Mouse (Mus musculus): Measurements from ENCODE around the gene Hopx.

Hopx gene

DNA sequence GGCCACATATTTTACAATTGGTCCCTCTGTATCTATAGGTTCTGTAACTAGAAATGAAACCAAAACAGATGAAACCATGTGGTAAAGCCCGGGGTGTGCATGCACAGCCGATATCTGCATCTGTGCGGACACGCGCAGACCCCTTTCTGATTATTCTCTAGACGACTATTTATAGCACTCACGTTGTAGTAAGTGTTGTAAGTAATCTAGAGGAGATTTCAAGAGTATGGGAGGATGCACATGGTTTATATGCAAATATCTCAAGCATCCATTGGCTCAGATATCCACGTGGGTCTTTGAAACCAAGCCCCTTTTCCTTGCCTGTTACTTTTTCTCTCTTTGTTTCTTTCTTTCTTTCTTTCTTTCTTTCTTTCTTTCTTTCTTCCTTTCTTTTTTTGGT is 41.1 kb downstream of the Hopx start:
- in situ Hi-C loops (cut with MboI, MseI), result no loop called here

DNA sequence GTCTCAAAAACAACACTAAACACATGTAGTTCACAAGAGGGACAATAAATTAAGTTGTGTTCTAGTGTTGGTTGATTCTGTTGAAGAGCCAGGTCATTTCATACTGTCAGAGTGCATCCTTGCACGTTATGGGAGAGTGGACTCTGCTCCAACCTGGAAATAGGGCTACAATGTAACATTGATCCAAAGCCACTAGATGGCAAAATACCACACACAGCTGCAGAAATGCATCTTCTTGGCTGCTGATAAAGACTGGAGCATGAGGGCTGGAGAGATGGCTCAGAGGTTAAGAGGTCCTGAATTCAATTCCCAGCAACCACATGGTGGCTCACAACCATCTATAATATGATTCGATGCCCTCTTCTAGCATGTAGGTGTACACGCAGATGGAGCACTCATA is 43.3 kb downstream of the Hopx start:
- in situ Hi-C loops (cut with MboI, MseI), result no loop called here

DNA sequence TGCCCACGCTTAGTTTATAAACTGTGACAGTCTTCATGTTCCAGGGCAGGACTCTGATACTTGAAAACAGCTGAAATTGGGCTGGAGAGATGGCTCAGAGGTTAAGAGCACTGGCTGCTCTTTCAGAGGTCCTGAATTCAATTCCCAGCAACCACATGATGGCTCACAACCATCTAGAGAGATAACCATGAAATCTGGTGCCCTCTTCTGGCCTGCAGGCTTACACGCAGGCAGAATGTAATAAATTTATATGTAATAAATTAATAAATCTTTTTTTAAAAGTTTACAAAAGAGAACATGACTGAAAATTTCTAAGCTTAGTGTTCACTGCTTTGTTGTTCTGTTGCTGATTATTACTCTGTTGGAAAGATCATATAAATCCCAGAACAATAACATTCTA is 43.9 kb downstream of the Hopx start:
- in situ Hi-C loops (cut with MboI, MseI), result no loop called here

DNA sequence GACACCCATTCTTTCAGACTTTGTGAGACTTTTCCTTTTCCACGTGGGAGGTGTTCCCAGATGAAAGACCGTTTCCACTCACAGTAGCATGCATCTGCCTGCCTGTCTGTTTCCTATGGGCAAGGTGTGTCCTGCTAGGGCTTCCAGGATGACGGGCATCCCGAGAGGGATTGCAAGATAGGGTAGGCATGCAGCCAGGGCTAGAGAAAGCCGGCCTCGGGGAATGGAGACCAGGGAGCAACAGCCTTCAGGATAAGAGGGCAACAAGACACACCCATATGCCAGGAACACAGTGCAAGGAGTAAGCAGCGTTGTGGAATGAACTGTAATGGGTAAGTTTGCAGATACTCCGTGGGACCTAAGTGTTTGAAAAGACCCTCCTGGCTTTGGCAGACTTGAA is 47.6 kb downstream of the Hopx start:
- in situ Hi-C loops (cut with MboI, MseI), result no loop called here

DNA sequence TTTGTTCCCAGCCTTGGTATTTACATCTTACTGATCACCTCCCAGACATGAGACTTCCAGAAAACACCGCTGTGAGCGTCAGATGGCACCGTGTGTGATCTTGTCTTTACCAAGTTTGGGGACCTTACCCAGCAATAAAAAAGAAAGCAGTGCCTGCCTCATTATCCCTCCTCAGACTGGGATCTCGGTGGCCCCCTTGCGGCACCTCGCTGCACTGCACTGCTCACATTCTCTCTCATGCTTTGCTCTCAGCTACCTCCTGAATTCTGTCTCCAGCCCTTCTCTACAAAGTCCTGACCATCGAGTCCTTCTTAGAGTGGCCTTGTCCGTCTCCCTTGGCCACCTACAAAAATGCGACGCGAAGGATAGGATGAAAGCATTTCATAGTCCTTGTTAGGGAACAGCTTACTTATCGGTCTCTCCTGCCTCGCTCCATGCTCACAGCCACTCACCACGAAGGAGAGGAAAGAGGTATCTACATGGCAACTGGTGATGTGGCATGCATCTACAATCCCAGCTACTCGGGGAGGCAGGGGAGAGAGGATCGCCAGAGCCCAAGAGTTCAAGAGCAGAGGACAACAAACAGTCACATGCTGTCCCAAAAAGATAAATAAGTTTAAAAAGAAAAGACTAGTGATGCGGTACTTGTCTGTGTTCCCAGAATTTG is 53.4 kb downstream of the Hopx start:
- in situ Hi-C loops (cut with MboI, MseI), result no loop called here

DNA sequence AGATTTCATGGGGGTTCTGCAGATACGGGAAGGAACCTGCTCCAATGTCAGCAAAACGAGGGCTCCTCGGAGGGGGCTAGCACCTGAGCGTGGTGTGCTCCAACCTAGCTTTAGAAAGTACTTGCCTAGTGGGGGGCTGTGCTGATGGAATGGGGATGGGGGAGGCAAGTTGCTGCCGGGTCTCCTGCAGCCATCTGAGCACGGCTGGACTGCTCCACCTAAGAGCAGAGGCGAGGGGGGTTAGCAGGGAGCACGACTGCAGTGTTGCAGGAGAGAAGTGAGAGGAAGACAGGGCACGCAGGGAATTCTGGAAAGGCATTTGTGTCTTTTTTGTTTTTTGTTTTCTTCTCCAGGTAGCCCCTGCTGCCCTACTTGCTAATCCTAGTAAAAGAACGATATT is 54.6 kb downstream of the Hopx start:
- in situ Hi-C loops (cut with MboI, MseI), result no loop called here

DNA sequence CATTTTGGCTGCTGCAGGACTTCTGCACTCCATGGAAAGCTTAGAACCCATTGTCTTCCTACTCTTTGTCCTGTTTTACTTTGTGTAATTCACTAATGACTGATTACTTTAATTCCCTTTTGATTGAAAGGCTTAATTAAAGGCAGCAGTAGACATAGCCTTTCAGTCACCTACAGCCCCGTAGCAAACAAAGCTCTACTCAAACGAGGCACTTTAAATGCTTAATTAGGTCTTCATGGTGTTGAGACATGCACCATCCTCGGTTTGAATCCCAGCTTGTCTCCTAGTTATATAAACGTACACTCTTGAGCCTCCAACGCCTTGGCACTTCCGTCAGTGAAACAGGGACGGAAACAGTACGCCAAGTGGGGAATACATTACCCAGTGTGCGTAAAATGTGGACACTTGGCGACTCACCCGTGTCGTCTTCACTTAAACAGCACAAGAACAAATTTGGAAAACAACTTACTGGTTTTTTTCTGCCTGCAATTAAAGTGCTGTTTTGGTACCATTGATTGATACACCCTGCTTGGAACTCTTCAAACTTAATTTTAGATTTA is 58.0 kb downstream of the Hopx start:
- in situ Hi-C loops (cut with MboI, MseI), result no loop called here

DNA sequence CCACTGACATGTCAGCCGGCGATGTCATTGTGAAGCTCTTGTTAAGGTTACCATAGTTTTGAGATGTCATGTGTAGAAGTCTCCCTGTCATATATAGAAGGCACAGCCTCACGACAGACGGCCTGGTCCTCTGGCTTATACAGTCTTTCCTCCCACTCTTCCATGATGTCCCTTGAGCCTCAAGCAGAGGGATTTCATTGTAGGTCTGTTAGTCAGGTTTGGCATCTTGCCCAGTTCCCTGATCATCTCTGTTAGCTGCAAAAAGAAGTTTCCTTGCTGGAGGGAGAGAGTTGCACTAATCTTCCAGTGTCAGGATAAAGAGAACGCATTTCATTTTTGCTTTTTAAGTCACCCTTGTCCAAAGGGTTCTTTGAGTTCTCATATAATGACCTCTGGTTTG is 62.3 kb downstream of the Hopx start:
- in situ Hi-C loops (cut with MboI, MseI), result no loop called here

DNA sequence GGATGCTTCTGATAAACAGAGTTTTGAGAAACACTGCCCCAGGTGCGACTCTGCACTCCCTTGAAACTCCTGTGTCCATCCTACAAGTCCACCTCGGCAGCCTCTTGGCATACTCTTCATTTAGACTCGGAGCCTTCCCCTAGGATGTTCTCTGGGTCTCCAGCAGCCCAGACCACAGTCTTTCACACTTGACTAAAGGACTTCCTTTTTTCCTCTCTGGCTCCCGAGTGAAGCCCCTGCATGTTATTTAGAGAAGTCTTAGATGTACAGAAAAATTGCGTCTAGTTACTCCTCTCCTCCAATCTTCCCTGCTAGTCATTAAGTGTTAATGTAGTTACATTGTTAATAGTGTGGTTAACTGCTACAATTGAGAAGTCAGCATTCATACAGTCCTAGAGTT is 70.6 kb downstream of the Hopx start:
- in situ Hi-C loops (cut with MboI, MseI), result no loop called here

DNA sequence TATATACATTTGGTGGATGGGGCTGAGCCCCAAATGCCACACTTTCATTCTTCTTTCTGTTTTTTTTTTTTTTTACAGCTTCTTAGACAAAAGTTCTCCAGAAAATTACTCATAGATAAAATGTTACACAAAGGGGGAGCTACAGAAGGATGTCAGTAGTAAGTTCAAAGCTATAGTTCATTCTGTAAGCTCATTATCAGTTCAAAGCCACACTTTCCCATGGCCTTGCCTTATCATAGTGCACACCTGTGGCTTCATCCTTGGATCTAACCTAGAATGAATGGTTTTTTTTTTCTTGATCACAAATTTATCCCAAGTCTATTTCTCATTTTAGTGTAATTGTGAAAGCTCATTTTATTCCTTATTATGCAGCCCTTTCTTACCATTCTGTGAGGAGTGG is 75.5 kb downstream of the Hopx start:
- in situ Hi-C loops (cut with MboI, MseI), result no loop called here

DNA sequence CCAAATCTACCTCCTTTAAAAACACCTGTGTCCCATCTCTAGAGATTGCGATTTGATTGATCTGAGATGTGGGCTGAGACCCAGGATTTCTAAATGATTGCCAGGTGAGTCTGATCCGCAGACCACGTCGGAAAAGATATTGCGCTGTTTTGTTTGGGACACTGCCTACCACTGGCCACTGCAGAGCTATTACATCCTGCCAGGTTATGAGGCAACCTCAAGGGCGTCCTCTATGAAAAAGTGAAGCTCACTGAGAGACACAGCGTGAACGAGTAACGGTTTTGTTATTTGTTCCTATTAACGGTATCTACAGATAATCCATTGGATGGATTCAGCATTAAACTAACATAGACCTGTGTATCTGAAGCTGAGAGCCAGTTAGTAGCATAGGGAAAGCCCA is 76.5 kb downstream of the Hopx start:
- in situ Hi-C loops (cut with MboI, MseI), result no loop called here
